Mouse (Mus musculus): ENCODE measurements around the gene Dst.

GRCm38 (mm10) chr1:33980420-33980819 is 72.4 kb downstream of the Dst start:
- TF ChIP-seq POLR2A (IDR thresholded peaks at IDR 0.05; ENCODE audit: low read depth, low read length) (no peak), CTCF (conservative IDR thresholded peaks at IDR 0.05; ENCODE audit: insufficient read depth, insufficient read length, low read depth, low read length) (no peak)

Measured in kidney, adult 2 months (tissue).